Mouse (Mus musculus) kidney, postnatal 4 days (tissue): ENCODE data around the gene Magee2.
"Not testable (repeated sequence)": the region's sequence is repeated elsewhere in the genome, so short reads cannot be mapped to it uniquely, and the experiment has no call there.

Experiments used
- DNase-seq, 2 experiments: peaks; one replicate each; pipeline ENCODE4 v3.0.0; 2021; ENCODE audit warnings: mixed read lengths in 2 of 2

Magee2 gene

GRCm38 (mm10) chrX:104856751-104857341 lies at the start of gene Magee2:
Gene Magee2, minus strand, starts transcription at chrX:104857267.
- peak; percentile 57 to 59 for DNase-seq

GRCm38 (mm10) chrX:104853610-104854009 lies 3.5 kb downstream of the Magee2 start:
- DNase-seq = peak in 1 of 2 experiments; percentile 3

- DNase-seq = not testable (repeated sequence)
These were observed 39.5 kb downstream of the Magee2 start for GRCm38 (mm10) chrX:104817583-104817982.

GRCm38 (mm10) chrX:104816987-104817386 lies 40.1 kb downstream of the Magee2 start:
- DNase-seq = not testable (repeated sequence)

GRCm38 (mm10) chrX:104813704-104814103 lies 43.4 kb downstream of the Magee2 start:
- DNase-seq = not testable (repeated sequence)
